ENCODE assay signal across 8 mouse cellular contexts in the genomic region with DNA sequence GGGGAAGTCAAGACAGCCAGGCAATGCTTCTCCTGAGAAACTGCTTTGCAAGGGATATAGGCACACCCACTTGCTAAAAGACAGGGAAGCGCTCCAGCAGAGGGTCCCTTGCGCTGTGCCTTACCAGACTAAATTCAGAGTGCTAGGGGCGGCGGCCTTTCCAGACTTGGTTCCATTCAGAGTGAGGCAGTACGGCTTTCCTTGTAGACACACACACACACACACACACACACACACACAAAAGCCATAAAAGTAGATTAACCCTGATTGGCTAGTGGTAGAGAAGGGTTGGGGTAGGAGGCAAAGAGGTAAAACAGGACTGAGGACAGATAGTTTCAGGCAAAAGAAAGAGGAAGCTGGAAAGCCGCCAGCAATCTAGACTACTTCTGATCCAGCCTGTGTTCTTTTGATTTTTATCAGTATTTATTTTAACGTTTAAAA. TPM values are rescaled to one million over a fixed set of nuclear protein-coding genes. Genes with fewer than 3 reads are reported as not detected.
DNase-seq lines count a peak whose midpoint lies in the region; ATAC-seq and TF ChIP-seq lines count a peak whose summit lies in the region.

No protein-coding gene starts in this region.

- no peak overlapping the region for H3K9ac ChIP-seq in heart, postnatal 0 days (replicated peaks; ENCODE audit: low read depth, low read length)

- peak overlapping the region; percentile 100; the same call in 1 of the 2 replicates for H3K4me2 ChIP-seq in heart, postnatal 0 days (ENCODE audit: low read depth, low read length)

- WGBS in heart, postnatal 0 days: 35% methylated on average over 7 of the region's 7 CpGs

- 0 out of 2 replicates have a peak, but pooled peaks cover 2% of the 10 kb centered on the region for H3K4me1 ChIP-seq in heart, postnatal 0 days (ENCODE audit: control insufficient read depth, insufficient read depth)

- no peaks in the 10 kb centered on the region for H3K36me3 ChIP-seq in heart, postnatal 0 days (replicated peaks; ENCODE audit: control insufficient read depth, insufficient read depth, low read length)

- peaks cover 17% of the 10 kb centered on the region for H3K27me3 ChIP-seq in heart, postnatal 0 days (ENCODE audit: control insufficient read depth, insufficient read depth, low read length)

- TF ChIP-seq EP300 in heart, postnatal 0 days (IDR thresholded peaks at IDR 0.05; ENCODE audit: low read depth): no peak

- no peak for ATAC-seq in heart, postnatal 0 days (ENCODE audit: insufficient read depth, low read depth)

- H3K27ac ChIP-seq in heart, postnatal 0 days (ENCODE audit: low read depth): no peak overlapping the region

- H3K4me3 ChIP-seq in heart, postnatal 0 days (ENCODE audit: low read depth, low read length): no peak overlapping the region

- no peak for TF ChIP-seq CTCF in heart, postnatal 0 days (IDR thresholded peaks at IDR 0.05; ENCODE audit: low read depth)

- H3K9me3 ChIP-seq in heart, postnatal 0 days (replicated peaks; ENCODE audit: control insufficient read depth, low read length): no peaks in the 10 kb centered on the region

- intact Hi-C loops in left cerebral cortex, postnatal 14 days (cut with DNase I): no loop called here

- DNase-seq in cerebellum, postnatal 14 days: peak; percentile 4 to 7
- no peak for DNase-seq in cerebellum, adult 18-20 months
- DNase-seq in R1 (ENCODE audit: low read depth, low spot score): peak; percentile 70
- no peak for DNase-seq in heart, postnatal 0 days (ENCODE audit: low spot score)
- DNase-seq in lung, postnatal 36 days: peak; percentile 31
- peak; percentile 50 for DNase-seq in urinary bladder, postnatal 25 days (ENCODE audit: low spot score)
- no peak for DNase-seq in left cerebral cortex, postnatal 14 days (ENCODE audit: low spot score in 2 of 2)
- no peak for DNase-seq in cerebellum, adult 9-10 months

RNA-seq across cellular contexts. Expression of a gene that starts 0.7 kb away (rescaled TPM):
- 9.9 and 10.9 TPM in 2 replicates for total RNA-seq in heart, postnatal 0 days (2014; rRNA removed; ENCODE audit: low replicate concordance)
- 2.8 and 3.1 TPM in 2 replicates for polyA plus RNA-seq in heart, postnatal 0 days (2015; fragmentation: Nextera tagmentation; extraction: Ambion mirVana)
- 1 to 10 TPM; 3.1 to 3.4 TPM for total RNA-seq in left cerebral cortex, postnatal 14 days (2021)

Comparison
In these comparisons a context has a peak if more than half of its experiments do, and no peak if none do; other contexts are left out.
1. DNase-seq: peak in cerebellum, postnatal 14 days (2 of 2), R1 (single experiment), lung, postnatal 36 days (single experiment) and urinary bladder, postnatal 25 days (single experiment); none in cerebellum, adult 18-20 months (0 of 2), heart, postnatal 0 days (single experiment), left cerebral cortex, postnatal 14 days (0 of 2) and cerebellum, adult 9-10 months (single experiment).